Mouse (Mus musculus) heart, postnatal 25 days (tissue): Measurements from ENCODE around the gene Tbpl1. TPM values are rescaled to one million over a fixed set of nuclear protein-coding genes. Genes with fewer than 3 reads are reported as not detected.

Source experiments
- DNase-seq: peaks from one replicate; pipeline ENCODE4 v3.0.0; 2022; ENCODE audit warnings: low spot score
- intact Hi-C: fragments of 180-260 bp; cut with DNase I; formaldehyde crosslinking; loops from one replicate; pipeline ENCODE4 v1.15.1; 2025
- total RNA-seq, 2 experiments: library from RNA; stranded (reverse); gene quantifications; 2 replicates each; pipeline ENCODE4 v1.2.3; 2021

The Tbpl1 gene
- total RNA-seq, 2 experiments from 2014 or later = 19.1 to 21.1 TPM

DNA sequence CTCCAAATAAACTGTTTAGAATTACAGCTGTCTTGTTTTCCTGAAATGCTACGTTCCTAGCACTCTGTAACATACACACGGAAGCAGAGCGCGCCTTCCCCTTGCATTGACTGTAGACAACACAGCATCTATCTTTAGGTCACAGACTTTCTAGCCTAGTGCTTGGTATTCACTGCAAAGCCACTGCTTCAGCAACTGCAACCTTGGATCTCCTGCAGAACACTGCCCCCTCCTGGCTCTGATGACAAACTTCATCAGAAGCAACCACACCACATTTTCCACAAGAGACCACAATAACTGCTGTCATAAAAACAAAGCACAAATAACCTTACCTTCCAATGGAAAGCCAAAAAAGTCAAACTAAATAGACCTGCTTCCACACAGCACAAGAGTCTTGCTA is 17.2 kb downstream of the Tbpl1 start:
- no peak for DNase-seq
- intact Hi-C loops = loop anchor here (2.0 to 5.0 kb wide), 4 partner anchors 62 to 368 kb away; no protein-coding TSS in a partner anchor

DNA sequence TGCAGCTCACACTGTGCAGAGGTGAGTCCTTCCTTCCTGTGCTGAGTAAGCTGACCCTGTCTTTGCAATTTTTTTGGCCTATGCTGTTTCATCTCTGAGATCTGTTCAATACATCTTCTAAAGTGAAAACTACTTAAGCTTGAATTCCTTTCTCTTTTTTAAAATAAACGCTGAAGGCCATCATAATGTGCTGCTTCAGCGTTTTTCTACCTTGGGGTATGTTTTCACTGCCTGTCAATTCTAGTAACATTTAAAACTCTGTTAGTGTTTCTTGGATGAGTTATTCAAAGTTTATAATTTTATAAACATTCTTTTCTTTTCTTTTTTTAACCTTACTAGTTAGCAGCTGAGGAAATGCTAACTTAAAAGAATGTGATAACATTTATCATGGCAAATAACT is 18.8 kb downstream of the Tbpl1 start:
- intact Hi-C loops = loop anchor here (5.0 kb wide), 1 partner anchor 369 kb away; no protein-coding TSS in a partner anchor
- DNase-seq = no peak

DNA sequence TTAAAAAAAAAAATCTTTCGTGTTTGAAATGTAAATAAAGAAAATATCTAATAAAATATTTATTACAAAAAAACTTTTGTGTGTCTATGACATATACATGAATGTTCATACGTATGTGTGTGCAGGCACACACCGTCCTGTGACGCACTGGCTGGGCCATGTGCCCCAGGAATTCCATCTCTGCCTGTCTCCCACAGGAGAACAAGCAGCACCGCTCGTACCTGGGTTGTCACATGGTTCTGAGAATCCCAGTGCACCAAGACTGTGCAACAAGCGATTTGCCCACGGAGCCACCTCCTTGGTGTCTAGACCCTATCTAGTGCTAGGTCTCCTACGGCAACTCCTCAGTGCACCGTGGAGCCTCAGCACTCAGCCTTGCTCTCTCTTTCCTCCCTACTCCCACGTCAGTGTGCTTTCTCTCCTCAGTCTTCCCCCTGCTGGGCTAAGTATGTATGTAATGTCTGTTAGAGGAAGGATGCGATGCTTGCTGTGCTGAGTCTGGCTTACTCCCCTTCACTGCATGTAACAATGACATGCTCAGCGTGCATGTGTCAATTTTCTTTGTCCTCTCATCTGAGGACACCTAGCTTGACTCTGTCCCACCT is 21.5 kb downstream of the Tbpl1 start:
- no peak for DNase-seq
- intact Hi-C loops = loop anchor here (5.0 kb wide), 1 partner anchor 372 kb away; no protein-coding TSS in a partner anchor

DNA sequence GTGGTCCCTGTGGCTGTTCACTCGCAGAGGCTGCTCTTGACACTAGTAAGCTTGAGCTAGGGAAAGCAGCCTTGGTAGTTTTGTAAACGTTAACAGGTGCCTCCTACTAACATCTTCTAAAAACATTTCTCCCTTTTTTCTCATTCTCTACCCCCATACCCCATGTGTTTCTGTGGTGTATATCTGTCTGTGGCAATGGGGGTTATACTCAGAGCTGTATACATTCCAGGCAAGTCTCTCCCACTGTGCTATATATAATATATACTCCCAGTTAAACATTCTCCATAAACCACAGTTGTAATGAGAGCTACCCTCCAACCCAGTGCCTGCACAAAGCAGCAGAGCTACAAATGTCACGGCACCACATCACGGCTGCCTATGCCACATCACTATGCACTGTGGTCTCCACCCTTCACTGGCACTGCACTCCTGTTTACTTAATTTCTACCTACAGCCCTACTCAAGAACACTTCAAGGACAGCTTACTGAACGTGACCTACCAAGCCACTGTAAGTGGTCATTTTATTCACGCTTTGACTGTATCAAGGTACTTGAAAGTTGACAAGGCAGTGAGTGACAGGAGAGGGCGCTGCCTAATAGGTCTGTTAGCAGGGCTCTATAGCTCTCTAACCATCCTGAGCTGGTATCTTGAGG is 23.4 kb downstream of the Tbpl1 start:
- no peak for DNase-seq
- intact Hi-C loops = no loop called here

DNA sequence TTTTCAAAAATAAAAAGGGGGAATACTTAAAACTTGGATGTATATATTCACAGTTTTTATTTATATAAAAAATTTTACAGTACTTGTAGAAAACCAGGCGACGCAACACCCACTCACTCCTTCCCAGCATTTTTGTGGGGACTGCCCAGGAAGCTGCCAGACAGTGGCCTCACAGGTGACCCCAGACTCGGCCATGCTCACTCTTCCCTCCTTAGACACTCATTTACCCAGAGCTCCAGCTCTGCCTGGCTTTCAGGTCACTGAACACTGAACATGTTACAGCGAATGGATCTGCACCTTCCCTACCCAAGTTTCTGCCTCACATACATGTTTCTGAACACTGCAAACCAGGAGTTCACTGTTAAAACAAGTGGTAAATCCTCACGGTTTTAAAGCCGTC is 27.9 kb downstream of the Tbpl1 start:
- no peak for DNase-seq
- intact Hi-C loops = no loop called here

DNA sequence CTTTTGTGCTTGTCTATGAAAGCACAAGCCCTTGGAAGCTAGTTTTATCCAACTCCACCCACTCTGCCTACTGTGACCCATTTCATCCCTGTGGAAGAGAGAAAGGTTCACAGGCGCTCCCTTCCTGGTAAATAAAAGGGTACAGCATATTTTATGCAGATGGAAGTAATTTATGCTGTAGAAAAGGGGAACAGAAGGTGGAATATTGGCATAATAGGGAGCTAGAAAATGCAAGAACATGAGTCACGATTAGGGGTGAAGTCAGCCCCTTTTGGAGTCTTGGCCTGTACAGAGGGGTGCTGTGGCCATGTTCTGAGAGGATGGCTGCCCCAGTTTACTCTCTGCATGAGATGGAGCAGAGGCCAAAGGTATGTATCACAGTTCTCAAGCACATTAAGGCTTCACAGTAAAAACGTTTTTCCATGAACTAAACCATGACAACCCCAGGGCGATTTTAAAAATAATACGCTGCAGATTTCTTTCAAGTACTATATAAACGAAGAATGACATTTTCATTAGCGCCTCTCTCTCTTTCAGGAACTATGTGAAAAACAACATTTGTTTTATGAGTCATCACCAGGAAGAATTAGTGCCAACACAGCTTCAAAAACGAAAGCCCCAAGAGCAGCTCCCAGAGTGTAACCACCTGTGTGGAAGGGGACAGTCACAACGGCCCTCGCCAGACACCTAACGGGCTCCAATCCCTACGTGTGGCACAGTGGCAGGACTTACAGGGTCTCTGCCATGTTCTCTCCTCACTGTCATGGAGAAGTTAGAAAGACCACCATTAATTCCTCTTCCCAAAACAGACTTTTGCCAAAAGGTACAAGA is 30.0 kb downstream of the Tbpl1 start:
- intact Hi-C loops = no loop called here
- DNase-seq = no peak

DNA sequence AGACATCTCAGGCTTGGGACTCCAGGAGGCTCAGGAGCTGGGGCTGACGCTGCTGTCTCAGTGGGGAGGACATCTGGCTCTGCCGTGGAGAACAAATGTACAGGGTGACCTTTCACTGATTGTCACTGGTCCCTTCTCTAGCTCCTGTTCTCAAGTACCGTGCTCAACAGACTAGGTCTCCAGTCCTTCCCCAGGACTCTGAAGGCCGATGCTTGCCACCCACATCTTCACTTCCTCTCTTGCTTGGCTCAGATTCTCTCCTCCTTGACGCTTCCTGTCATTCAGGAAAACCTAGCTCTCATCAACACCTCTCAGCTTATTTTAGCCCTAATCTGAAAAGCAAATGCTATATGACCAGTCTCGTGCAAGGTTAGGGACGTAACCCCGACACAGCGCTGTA is 31.0 kb downstream of the Tbpl1 start:
- intact Hi-C loops = no loop called here
- DNase-seq = no peak

DNA sequence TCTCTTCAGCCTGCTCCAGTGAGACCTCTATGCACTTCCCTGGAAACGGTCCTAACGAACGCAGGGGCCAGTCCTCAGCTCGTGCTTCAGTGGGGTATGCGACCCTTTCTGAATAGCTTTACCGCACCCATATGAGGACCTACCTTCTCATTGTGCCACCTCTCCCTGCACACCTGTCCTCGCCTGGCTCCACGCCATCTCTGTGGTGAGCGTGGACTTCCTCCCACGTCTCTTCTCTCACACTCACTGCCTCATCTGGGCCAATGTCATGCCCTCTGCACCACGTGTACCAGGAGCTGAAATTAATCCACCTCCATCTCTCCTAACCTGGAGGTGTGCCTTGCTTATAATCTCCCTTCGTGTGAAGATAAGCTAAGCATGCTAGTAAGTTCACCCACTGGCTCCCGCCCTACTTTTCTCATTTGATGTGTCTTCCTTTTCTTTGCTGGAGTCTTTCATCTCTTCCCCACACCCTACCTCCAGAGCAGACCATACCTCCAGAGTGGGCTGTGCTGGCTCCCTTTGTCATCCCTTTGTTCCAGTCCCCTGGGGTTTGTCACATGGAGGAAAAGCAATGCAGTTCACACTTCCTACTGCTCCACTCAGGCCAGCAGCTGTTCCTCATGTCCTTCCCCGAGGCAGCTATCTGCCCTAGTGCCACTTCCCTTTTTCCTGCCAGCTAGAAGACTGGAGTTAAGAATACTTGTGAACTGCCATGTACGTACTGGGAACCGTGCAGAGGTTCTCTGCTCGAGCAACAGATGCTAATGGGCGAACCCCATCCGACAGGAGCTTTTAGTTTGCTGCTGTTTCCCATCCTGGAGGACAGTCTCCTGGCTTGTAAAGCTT is 32.0 kb downstream of the Tbpl1 start:
- no peak for DNase-seq
- intact Hi-C loops = no loop called here

DNA sequence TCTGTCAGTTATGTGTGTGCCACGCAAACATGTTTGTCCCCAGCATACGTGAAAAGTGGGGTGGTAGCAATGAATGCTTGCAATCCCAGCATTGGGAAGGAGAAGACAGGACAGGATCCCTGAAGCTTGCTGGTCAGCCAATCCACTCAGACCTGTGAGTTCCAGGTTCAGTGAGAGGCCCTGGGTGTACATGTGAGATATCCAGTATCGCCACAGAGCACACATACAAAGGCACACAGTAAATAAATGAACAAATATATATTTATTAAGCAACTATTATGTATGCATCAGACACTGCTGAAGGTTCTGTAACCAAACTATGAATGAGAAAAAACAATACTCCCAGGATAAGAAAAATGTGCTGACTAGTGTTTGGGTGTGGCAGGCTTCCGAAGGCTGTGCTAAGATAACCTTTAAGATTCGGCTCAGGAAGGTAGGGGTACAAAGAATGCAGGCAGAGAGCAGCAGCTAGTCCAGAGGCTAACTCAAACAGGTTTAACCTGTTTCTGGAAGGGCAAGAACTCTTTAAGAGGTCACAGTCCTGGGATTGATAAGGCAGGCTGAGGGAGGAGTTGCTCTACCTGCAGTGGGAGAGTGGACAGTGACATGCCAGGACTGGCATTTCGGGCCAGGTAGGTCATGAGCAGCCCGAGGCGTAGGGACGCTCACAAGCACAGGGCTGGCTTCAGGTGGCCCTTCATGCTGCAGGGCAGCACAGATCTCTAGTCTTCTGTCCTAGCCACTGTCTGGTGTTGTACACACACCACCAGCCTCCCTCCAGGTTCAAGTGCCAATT is 33.4 kb downstream of the Tbpl1 start:
- intact Hi-C loops = no loop called here
- DNase-seq = no peak

DNA sequence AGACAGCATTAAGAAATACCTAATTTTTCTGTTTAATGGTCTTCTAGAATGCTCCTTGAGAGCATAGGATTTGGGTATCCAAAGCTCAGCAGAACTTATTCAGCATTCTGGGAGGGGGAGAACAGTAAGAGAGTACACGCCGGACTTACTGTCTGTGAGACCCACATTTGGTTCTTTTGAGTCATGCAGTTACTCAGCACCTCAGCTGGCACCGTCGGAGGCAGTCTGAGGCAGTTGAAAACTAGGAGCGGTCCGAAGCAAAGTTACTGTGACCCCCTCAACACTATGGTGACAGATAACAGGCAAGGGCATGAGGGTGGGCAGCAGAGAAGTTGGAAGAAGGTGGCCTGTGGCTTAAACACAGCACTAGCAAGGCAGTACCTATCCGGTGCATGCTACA is 34.9 kb downstream of the Tbpl1 start:
- intact Hi-C loops = no loop called here
- no peak for DNase-seq

DNA sequence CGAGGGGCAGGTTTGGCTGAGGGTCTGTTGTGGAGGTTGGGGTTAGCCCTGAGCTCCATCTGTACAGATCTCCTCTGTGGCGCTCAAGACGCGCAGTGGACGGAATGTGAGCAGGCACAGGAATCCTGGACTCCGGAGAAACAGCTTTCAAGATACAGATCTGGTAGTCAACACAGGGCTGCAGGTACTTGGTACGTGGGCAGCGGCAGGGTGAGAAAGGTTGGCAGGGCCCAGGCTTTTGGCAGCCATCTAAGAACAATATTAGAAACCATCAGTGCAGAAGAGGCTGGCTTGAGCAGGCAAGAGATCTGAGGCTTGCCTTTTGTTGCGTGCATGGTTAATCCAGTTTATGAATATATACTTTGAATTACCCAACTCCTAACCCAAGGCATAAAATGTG is 35.5 kb downstream of the Tbpl1 start:
- intact Hi-C loops = no loop called here

DNA sequence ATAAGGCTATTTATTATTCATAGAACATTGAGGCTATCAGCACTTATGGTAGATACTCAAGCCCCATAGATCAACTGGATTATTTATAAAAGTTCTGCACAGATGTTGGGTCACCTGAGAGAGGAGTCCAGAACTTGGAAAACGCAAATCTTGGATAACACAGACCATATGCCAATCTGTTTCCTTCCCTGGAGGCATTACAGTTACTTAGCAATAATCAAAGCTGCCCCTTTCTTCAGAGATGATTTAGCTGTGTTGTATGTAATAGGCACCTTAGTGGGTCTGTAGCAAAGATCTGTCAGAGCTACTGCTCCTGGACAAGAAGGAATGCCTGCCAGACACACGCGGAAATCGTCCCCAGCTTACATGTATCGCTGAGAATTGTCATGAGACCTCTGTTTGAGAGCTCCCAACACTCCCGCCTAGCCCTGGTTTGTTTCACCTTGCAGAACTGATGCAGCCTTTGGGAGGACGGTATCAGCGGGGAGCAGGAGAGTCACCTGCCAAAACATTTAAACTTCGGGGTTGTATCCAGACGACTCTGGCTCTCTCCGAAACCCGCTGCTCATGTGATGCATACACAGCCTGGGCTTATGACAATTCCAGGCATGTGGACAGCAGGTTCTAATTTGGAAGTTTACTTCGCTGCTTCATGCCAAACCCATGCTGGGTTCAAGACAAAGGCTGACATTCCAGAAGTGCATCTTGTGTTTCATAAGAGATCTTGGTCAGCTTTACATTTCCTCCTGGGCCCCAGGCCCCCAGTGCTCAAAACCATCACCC is 55.7 kb downstream of the Tbpl1 start:
- DNase-seq = no peak

More for the DNA sequence above, 35.5 kb downstream of the Tbpl1 start:
- DNase-seq = no peak

DNA sequence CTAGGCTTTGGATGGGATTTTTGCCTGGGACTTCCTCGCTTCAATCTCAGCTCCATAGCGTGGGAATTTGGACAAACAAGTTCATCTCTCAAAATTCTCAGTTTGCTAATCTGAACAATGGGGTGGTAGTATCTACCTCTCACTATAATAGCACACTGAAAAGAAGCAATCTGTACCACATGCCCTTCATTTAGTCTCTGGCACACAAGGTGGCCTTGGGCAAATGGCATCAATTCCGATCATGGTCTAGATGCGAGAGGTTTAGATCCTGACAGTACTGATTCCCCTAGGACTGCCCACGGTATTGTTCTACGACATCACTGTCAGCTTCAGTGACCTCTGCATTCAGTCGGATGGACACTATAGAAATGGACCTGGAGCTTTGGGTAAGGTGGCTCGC is 57.6 kb downstream of the Tbpl1 start:
- no peak for DNase-seq
- intact Hi-C loops = no loop called here

More for the DNA sequence above, 55.7 kb downstream of the Tbpl1 start:
- intact Hi-C loops = no loop called here

DNA sequence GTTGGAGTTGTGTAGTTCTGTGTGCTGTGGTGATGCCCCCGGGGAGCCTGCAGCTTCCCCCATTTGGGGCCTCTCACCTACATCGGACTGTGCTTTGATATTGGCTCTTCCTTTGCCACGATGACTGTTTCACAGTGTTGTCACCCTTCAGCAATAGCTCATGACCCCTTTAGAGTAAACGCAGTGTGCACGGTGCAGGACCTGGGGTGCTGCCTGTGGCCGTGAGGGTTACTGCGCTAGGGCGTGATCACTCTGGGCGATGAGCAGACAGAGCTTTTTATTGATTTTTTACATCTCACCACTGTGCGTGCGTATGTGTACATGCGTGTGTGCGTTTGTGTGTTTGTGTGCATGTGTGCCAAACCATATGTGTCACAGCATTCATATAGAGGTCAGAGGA is 63.2 kb downstream of the Tbpl1 start:
- DNase-seq = no peak
- intact Hi-C loops = no loop called here

DNA sequence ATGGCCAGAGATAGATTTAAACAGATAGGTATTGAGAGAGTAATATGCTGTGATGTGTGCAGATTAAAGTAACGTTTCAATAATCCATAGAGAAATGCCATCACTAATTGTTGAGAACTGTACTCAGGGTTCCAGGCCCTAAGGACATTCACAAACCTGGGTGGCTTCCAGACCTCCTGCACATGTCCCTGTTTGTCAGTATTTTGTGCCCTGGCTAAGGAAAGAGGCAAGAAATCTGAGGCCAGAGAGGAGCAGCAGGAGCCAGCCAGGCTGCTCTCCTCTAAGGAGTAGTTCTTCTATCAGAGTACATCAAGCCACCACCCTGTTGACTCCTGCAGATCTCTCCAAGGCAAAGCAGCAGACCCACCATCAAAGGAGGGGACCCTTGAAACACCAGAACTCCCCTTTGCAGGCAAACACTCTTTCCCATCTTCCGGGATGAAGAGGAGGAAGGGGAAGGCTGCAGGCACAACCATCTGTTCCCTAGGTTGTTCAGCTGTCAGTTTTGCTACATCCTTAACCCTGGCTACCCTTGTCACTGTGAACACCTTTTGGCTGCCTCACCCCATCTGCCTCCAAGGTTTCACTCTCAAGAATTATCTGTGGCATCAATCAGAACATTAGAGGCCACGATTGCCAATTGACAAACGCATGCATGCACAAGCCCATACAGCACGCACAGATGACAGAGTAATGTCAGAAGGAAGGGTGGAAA is 71.3 kb downstream of the Tbpl1 start:
- no peak for DNase-seq
- intact Hi-C loops = no loop called here

DNA sequence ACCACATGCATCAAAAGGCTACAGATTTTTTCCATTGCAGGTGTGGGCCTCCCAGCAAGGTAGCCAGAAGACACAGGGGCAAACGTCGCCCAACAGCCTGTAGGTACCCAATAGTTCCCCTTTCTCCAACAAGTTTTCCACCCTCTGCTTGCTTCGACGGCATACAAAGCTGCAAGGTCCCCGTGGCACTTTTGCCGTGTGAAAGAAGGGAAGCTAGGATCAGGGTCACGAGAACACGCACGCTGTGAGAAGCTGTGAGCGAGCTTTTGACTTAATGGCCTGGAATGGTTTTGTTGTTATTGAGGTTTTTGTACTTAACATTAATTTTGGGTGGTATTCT is 72.4 kb downstream of the Tbpl1 start:
- DNase-seq = no peak
- intact Hi-C loops = no loop called here

DNA sequence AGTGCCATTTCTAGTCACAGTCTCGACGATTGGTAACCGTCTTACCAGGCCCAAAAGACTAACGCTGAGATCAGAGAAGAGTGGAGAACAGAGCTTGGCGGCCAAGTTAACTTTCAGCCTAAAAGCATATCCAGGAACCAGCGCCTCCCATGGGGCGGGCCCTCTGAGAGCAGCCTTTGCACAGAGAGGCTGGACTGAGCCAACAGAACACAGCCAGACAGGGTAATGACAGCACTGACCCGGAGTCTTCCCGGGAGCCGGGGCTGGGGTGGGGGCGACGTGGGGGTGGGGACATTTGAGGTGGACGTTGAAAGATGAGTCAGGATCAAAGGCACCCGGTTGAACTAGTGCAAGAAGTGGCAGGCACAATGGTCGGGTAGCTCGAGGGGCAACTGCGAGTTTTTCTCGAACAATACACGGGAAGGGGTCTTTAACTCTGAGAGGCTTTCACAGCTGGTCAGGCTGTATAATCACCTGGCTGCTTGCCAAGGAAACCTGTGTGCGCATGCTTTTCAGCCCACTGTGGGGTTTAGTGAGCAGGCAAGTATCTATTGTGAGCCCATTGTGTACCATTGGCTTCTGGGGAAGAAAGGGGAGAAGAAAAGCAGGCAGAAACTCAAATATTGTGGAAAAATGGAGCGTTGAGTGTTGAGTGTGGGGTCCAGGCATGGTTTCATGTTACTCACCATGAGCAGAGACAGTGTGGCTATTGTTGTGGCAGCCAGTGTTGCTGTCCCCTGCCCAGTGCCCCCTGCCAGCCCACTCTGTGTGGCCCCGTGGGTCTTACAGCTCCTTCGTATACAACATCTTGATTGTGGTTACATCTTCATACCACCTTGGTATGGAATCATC is 73.0 kb downstream of the Tbpl1 start:
- peak; percentile 17 for DNase-seq
- intact Hi-C loops = no loop called here
